Mouse (Mus musculus) brain, embryonic 18.5 days (tissue): ENCODE data around the gene Ube2c.

ENCODE experiments used
- DNase-seq: peaks from one replicate; pipeline ENCODE4 v3.0.0-alpha.2; 2012; ENCODE audit warnings: low read depth, low spot score

Gene Ube2c

DNA sequence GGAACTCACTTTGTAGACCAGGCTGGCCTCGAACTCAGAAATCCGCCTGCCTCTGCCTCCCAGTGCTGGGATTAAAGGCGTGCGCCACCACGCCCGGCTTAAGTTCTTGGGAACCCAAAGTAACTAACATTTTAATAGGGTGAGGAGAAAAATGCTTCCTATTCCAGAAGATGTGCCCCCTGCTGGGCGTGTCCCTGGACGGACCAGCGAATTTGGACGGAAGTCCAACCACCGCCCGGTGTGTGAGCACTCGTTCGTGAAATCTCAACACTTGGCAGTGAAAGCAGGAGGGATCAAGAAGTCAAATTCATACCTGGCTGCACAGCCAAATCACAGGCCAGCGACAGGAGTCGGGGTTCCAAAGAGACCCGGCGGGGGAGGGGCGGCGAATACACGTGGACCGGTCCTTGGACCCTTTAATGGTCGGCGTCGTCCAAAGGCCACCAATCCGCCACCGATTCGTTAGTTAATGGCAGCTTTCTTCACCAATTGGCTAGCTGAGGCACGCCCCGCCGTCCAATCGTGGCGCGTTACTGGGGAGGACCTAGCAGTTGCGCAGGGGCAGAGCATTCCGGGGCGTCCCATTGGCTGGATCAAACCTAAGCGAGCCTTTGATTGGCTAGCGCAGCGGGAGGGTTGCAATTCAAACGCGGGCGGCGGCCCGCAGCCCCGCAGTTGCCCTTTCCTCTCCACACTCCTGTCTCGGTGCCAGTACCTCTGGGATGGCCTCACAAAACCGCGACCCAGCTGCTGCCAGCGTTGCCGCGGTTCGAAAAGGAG is at the start of gene Ube2c:
Gene Ube2c, plus strand, starts transcription at position 641 of the 780 bp plus-strand sequence.
- peak; percentile 97 for DNase-seq

DNA sequence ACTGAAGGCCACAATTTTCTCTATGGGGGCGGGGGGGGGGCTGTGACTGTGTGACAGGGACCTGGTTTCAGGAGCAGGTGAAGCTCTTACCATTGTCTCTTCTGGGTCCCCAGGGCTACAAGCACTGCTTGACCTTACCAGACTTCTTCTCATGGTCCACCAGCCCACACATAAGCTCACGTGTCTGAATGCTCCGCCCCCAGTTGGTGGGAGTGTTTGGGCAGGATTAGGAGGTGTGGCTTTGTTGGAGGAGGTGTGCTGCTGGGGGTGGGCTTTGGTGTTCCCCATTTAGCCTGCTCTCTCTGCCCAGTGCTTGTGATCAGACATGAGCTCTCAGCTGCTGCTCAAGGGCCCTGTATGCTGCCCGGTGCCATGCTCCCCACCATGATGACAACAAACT is 46.4 kb upstream of the Ube2c start:
- no peak for DNase-seq

DNA sequence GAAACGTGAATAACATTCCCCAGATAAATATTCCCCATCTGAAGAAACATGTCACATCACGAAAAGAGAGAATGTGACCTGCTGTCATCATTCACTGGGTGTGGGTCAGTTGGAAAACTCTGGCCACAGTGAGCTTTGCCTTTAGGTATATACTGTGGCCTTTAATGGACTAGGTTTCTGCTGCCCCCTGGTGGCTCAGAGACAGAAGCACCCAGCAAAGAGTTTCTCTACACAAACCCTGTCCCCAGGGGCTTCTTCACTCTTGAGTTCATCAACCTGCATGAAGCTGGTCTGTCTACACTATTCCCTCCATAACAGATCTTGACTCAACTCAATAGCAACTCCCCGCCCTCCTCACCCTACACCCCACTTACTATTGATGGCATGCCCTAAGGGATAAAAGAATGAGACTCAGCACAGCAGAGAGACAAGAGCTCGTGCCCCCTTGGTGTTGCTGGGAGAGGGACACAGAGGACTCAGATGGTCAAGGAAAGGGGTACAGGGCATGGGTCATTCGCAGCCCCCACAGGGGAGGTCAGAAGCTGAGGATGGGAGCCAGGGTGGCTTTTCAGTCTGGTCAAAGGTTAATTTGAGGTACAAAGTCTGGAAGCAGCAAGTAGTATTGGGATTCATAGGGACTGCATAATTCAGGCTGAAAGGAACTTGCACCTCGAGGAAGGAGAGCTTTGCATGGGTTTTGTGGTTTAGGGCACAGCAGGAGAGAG is 43.6 kb upstream of the Ube2c start:
- DNase-seq = no peak

DNA sequence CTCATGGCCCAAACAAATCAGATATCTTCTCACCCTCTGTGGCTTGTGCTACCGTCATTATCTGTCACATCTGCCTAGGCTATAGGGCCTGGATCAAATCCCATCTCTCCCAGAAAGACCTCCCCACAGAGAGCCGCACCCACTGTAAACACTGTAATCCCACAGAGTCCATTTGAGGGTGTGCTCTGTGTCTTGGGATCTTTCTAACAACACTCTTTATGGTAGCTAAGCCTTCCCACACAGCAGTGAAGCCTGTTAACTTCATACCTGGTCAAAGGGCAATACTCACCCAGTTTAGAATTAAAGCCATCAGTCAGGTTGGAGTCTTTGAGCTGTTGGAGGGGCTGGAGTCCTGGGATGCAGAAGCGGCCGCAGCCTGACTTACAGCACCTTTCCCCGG is 38.0 kb upstream of the Ube2c start:
- DNase-seq = no peak

DNA sequence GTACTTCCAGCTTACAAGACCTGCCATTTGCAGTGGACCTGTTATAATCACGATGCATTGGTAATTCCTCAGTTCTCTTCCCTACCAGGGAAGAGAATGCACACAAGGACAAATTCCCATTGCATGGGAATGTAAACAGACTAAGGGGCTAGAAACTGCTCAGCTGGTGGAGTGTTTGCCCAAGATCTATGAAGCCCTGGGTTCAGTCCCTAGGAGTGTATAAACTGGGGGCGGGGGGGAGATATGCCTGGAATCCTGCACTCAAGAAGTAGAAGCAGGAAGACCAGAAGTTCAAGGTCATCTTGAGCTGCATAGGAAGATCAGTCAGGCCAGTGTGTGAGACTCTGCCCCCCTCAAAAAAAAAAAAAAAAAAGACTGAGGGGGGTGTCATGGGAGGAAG is 36.4 kb upstream of the Ube2c start:
- no peak for DNase-seq

DNA sequence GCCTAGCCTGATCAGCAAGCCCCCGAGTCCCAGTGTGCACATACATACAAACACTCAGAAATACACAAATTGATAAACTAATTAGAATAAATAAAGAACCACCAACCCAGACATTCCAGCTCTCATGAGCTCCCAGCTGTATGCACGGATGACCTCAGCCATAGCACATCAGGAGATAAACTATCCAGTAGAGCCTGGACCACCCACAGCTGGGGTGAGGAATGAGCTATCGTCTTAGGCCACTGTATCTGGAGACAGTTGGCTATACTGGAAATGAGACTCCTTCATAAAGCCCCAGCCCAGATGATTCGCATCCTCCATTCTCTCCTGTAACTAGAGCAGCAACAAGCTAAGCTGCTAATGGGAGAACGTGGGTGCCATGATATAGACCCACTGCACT is 34.9 kb upstream of the Ube2c start:
- DNase-seq = no peak

DNA sequence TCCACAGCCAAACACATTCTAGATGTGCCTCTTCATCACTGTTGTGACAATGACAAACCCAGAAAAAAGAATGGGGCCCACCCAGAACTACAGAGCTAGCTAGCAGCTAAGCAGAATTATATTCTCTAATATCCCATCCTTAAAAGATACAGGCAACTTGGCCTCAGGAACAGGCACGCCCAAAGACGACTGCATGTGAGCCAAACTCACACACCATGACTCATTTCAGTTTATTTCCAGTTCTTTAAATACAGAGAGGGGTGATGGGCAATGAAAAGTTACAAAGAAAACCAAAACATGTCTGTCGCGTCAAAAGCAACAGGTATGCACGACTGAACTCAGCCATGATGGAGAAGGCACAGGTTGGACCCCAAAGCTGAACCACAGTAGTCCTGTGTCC is 34.3 kb upstream of the Ube2c start:
- no peak for DNase-seq

DNA sequence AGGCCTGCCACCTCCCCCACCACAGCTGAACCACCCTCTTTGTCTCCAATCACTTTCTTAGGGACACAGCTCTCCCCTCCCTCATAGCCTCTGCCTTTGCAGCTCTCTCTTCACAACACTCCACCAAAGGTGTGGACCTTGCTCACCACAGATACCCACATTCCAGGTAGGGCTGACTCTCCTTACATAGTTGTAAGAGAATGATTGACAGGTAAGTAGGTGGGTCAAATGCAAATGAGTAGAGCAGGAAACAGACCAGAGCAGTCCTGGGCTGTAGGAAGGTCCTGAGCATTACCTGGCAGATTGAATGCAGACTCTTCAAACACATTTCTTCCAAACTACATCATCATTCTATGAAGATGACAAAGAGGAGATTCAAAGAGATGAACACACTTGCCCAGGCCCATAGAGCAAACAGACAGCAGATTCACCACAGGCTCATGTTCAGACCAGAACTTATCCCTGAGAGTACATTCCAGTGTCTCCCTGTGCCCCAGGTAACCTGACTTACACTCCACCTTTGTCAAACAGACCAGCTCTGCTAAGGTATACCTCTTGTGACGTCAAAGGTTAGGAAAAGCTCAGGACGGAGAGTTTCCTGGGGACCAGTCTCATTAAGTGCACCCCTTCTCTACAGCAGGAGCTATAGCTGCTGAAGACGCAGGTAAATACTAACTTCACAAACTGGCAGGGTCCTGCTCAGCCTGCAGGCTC is 32.2 kb upstream of the Ube2c start:
- no peak for DNase-seq

DNA sequence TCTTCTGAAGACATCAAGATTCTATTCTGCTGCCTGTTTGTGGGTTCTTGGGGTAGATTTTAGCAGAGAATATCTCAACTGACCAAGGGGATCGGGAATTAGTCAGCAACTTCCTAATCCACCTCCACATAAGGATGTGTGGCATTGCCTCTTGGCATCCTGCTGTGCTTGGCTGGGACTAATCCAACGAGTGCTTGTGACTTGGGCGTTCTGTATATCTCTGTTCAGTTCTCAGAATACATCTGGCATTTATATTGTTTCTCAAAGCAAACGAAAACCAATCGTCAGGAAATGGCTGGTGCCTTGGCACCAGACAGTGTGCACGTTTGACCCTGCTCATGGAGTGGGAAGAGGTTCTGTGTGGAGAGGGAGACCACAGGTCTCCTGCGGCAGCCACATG is 29.8 kb upstream of the Ube2c start:
- DNase-seq = no peak

DNA sequence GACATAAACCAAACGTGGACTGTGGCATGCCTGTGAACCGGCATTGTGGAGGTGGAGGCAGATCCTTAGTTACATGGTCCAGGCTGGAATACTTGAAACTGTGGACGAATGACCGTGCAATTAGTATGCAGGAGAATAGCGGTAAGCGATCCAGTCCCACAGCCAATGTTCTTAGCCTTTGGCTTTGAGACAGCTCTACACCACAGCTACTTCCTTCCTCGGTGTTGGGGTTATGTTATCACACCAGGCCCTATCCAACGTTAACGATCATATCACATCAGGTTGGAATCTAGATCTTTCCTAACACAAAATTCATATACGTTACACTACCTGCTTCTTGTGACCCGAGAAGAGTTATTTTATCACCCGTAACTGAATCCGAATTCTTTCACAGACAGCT is 24.7 kb upstream of the Ube2c start:
- no peak for DNase-seq

DNA sequence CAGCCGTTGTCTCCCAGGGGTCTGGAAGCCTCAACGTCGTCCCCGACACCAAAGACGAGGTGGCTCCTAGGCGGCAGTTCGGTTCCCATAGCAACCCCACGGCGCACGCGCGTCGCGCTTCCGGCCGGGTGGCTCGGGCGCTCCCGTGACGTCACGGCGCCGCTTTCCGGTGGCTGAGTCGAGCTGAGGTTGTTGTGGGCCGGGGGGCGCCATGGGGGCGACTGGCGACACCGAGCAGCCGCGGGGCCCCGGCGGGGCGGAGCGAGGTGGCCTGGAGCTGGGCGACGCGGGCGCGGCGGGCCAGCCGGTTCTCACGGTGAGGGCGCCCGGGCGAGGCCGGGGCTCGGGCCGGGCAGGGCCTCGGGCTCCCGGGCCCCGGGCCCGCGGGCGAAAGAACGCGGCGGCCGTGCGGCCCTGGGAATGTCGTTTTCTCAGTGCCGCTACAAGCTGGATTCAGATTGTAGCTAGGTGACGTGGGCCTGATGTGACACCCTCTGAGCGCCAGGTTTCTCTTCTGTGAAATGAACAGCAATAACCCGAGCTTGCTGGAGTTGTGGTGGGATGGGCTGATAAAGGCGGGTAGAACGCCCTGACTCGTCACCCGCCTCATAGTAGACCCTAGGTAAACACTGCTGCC is 23.7 kb upstream of the Ube2c start, which contains the start of the genes Wfdc3 and Dnttip1:
Gene Wfdc3, minus strand, starts transcription at position 89 of the 637 bp plus-strand sequence.
Gene Dnttip1, plus strand, starts transcription at position 141 of the 637 bp plus-strand sequence.
- DNase-seq = peak; percentile 82

DNA sequence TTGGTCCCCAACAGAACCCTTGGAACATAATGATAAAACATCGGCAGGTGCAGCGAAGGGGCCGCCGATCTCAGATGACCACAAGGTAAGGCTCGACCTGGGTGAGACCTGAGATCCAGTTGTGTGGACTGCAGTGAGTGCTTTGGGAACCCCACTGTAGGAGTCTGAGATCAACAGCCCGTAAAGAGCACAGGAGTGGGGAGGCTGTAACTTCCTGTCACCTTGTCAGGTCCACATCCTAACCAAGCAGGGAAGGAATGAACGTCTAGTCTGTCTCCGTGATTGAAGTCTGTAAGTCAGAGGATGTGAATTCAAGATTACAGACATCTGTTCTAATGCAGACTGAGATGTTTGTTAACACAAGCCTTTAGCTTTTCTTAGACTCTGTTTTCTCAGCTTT is 23.0 kb upstream of the Ube2c start:
- no peak for DNase-seq

DNA sequence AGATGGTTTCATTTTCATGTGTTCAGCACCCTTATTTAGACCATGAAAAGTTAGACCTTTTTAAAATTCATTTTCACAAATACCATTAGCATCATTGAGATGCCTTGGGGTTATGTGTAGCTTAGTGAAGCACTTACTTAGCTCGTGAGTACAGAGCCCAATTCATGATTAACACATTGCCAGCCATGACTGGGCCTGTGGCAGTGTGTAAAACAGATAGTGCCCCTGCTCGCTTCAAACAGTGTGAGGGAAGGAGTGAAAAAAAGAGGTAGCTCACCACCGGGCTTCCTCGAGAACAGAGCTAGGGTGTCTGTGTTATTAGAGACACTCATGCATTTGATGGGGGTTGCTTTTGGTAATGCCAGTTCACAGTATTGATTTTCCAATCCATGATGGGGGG is 21.5 kb upstream of the Ube2c start:
- DNase-seq = no peak

DNA sequence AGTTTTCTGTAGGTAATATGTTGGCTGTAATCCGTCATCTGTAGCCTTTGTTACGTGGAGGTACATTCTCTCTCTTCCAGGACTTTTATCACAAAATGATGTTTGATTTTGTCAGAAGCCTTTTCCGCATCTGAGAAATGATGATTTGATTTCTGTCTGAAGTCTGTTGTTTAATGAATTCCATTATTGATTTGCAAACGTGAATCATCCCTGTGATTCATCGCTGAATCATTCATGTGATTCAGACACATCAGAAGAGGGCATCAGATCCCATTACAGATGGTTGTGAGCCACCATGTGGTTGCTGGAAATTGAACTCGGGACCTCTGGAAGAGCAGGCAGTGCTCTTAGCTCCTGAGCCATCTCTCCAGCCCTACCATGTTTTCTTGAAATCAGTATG is 20.7 kb upstream of the Ube2c start:
- no peak for DNase-seq

DNA sequence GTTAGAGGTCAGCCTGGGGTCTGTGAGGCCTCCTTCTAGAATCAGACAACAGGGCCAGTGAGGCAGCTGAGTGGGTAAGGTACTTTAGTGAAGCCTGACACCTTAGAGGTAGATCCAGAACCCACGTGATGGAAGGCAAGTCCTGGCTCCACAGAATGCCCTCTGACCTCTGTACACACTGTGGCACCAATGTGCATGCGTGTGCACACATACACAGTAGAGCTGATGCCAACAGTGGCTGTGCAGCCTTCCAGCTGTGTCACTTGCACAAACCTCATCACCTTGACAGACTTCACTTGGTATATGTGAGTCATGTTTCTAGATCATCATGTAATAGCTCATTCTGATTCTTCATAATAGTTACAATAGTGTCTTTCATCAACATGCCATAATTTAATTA is 17.2 kb upstream of the Ube2c start:
- no peak for DNase-seq

DNA sequence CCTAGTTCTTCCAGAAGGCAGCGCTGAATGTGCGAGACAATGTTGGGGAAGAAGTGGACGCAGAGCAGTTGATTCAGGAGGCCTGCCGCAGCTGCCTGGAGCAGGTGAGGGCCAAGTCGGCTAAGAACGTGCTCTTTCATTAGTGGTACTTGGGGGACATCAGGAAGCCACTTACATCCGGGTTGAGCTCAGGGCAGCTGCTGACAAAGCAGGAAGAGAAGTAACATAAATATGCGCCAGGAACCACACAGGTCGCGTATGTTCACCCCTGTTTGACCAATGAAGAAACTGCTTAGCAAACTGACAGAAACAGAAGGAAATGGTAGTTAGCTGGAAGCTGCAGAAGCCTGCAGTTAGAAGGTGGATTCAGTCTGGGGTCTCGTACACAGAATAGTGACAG is 15.6 kb upstream of the Ube2c start:
- DNase-seq = no peak

DNA sequence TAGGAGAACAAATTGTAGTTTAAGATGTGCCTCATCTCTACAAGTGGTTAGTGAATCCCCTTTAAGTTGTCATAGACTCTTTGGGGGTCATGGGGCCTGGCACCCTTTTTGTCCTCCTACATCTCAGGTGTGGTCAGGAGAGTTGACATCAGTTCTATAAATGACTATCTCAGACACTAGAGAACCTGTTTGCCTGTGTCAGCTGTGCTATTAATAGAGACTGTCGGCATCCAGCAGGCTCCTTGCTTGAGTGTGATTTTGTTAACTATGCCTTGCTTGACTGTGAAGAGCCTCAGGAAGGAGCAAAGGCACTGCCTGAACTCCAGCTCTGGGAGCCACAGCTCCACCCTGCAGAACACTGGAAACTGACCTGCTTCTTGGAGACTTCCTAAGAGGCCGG is 14.9 kb upstream of the Ube2c start:
- no peak for DNase-seq

DNA sequence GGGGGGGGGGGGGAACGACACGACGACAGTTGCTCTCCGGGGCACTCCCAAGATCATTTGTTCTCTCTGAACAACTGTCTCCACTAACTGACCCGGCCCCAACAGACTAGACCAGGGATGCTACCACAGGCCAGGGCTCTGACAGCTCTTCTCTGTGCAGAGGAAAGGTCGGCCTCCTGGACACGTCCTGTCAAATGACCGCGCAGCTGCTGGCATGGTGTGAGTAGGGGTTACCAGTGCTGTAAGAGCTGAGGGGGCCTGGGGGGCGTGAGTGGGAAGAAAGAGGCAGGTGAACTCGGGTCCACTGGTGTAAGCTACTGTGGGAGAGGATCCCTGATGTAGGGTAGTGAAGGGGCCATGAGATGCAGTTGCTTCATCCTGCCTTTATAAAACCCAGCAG is 11.9 kb upstream of the Ube2c start:
- no peak for DNase-seq

DNA sequence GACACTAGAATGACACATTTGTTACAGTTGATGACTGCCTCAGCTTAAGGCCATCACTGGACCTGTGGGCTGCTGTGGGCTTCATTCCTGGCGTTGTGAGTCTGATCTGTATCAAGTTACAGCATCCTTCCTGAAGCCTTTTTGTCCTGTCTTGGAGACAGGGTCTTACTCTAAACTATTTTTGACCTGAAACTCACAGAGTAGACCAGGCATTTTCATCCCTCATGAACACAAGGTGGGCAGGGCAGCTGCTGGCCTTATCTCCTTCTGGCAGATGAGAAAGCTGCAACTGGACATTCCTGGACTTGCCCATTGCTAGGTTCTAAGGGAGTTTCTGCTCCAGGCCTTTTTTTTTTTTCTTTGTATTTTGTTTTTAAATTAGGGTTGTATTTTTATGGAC is 11.0 kb upstream of the Ube2c start:
- no peak for DNase-seq

DNA sequence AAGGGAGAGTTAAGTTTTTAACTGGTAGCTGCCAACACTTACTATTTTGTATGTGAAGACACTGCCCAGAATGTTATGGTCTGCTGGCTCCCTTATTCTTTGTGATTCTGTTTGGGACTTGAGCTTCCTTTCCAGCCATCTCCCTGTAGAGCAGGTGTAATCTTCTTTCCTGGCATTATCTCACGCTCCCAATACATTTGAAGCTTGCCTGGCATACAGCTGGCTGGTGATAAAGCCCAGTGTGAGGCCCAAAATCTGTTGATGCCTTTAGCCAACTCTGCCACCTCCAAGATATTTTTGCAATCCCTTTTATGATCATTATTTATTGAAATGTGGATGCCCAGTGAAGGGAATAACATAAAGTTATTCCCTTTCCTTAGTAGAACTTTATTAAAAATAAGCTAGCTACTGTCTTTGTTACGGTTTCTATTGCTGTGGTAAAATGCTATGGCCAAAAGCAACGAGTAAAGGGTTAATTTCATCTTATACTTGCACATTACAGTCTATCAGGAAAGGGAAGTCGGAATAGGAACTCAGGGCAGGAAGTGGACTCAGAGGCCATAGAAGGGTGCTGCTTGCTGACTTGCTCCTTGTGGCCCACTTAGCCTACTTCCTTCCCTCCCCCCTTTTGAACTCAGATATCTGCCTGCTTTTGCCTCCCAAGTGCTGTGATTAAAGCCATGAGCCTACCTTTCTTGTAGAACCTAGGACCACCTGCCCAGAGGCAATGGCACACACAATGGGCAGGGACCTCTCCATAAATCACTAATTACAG is 9.5 kb upstream of the Ube2c start:
- no peak for DNase-seq

DNA sequence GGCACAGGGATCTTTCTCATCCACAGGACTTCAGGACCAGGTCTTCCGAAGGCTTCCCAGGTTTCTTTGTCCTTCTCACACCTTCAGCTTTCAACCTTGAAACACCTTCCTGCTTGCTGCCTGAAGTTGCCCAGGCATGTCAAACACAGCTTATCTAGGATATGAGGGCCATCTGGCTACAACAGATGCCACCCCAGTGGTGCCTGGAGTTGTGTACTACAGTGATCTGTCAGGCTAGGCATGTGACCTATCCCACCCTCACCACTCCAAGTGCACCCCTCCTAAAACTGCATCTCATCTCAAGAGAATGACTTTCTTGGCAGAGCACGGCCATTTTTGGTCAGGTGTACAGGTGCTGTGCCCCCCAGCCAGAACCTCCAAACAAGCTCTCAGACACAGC is 8.2 kb upstream of the Ube2c start:
- DNase-seq = no peak
